Mouse (Mus musculus): ENCODE data around the gene Runx2. TPM values are rescaled to one million over a fixed set of nuclear protein-coding genes. Genes with fewer than 3 reads are reported as not detected.

The Runx2 gene
- polyA plus RNA-seq, 1 experiment from 2014 or later: 4.0 TPM

DNA sequence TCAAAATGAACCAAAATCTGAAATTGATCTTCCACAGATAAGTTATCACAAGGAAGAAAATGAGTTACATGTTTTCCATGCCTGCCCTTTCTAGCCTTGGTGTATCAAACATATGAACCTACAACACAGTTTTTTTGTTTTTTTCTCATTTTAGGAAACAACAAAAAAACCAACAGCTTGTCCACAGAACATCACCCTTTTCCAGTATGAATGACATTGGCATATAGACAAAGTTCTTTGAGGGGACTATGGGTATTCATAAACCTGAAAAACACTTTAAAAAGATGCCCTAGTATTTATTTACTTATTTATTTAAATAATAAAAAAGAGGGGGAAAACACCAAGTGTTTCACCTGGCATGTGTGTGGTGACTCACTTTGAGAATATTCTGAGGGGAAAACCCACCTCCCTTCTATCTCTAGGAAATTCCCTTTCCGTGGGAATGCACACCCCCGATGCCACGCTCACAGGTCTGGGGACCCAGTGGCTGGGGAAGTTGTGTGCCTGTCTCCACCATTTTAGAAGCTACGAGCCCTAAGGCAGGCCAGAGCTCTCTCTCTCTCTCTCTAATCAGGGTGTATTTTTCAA, 249.9 kb downstream of the Runx2 start:
- no peak for ATAC-seq (replicated peaks; ENCODE audit: low FRiP score, low read depth)
- Histone ChIP-seq H3K36me3 (ENCODE audit: insufficient read depth, low read length) (no peaks in the 10 kb centered on the region), H3K4me3 (replicated peaks; ENCODE audit: low read depth, low read length) (no peak overlapping the region), H3K9me3 (replicated peaks; ENCODE audit: low read length) (no peaks in the 10 kb centered on the region), H3K4me1 (replicated peaks; ENCODE audit: insufficient read depth, low read length) (no peaks in the 10 kb centered on the region), H3K27me3 (ENCODE audit: insufficient read depth, low read length) (no peaks in the 10 kb centered on the region), H3K9ac (ENCODE audit: low read depth, low read length) (no peak overlapping the region), H3K4me2 (ENCODE audit: low read length) (no peak overlapping the region), H3K27ac (no peak overlapping the region)
- no peak for TF ChIP-seq CTCF (IDR thresholded peaks at IDR 0.05; ENCODE audit: low read depth)
- DNase-seq (ENCODE audit: low spot score): no peak
- 65% methylated on average over 4 of the region's 4 CpGs for WGBS

DNA sequence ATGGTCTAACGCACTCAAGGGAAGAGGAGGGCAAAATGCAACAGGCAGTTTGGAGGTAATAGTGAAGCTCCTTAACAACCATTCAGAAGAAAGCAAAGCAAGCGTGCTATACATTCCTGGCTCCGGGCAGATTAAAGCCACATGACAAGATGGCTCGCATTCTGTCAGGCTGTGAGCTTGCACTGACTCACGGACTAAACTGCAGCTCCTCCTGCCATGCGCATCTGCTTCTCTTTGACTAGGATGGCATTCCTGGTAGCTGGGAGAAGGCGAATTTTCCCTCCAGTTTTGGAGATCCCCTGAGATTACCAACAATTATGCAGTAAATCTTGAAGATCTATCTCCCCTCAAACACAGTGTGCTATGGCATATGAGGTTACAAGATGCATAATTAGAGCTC, 254.6 kb downstream of the Runx2 start:
- DNase-seq (ENCODE audit: low spot score): no peak
- no peaks in the 10 kb centered on the region for H3K27me3 ChIP-seq (ENCODE audit: insufficient read depth, low read length)

DNA sequence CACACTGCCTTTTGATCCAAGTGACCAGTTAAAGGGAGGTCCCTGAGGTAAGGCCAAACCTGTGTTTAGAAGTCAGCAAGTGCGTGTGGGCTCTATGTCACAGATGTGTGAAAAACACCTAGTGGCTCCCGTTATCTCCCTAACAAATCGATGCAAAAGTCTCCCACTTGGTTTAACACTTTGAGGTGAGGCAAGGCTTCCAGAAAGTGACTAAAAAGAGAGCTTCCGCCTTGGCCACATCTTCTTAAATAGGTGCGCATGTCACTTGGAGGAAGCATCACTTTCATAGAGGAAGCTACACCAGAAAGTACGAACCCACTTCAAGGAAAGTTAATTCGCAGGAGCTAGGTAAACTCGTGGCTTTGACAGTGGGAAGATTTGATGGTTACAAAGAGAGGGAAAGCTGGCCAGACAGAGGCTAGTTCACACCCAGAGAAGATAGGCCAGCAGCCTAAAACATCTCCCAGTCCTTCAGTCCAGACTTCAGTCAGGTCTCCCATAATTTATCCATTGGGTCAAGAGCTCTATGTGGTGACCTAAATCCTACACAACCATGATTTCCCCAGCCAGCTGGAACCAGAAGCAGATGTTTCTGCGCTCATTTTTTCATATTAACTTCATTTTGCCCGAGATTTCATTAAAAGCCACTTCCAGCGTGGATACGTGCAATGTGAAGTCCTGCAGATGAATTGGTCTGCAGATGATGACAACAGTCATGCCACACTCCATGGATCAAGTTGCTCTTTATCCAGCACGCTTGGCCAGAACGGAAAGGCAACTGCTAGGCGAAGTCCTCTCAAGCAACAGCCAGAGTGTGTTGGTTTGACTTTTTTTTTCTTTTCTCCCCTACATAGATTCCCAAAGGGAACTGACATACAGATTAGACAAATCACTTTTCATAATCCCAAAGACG, 257.1 kb downstream of the Runx2 start:
- no peak for ATAC-seq (replicated peaks; ENCODE audit: low FRiP score, low read depth)
- Histone ChIP-seq H3K4me1 (replicated peaks; ENCODE audit: insufficient read depth, low read length) (no peaks in the 10 kb centered on the region), H3K27ac (no peak overlapping the region), H3K9me3 (replicated peaks; ENCODE audit: low read length) (no peaks in the 10 kb centered on the region), H3K4me2 (ENCODE audit: low read length) (no peak overlapping the region), H3K4me3 (replicated peaks; ENCODE audit: low read depth, low read length) (no peak overlapping the region), H3K27me3 (ENCODE audit: insufficient read depth, low read length) (no peaks in the 10 kb centered on the region), H3K36me3 (ENCODE audit: insufficient read depth, low read length) (no peaks in the 10 kb centered on the region), H3K9ac (ENCODE audit: low read depth, low read length) (no peak overlapping the region)
- TF ChIP-seq CTCF (IDR thresholded peaks at IDR 0.05; ENCODE audit: low read depth): no peak
- 80% methylated on average over 16 of the region's 16 CpGs for WGBS
- DNase-seq (ENCODE audit: low spot score): no peak

More for the DNA sequence above, 254.6 kb downstream of the Runx2 start:
- H3K9ac ChIP-seq (ENCODE audit: low read depth, low read length): no peak overlapping the region
- no peaks in the 10 kb centered on the region for H3K36me3 ChIP-seq (ENCODE audit: insufficient read depth, low read length)
- H3K27ac ChIP-seq: no peak overlapping the region
- H3K4me2 ChIP-seq (ENCODE audit: low read length): no peak overlapping the region
- no peaks in the 10 kb centered on the region for H3K4me1 ChIP-seq (replicated peaks; ENCODE audit: insufficient read depth, low read length)
- no peak for ATAC-seq (replicated peaks; ENCODE audit: low FRiP score, low read depth)
- whole genome bisulfite sequencing: 50% methylated on average over 7 of the region's 7 CpGs
- TF ChIP-seq CTCF (IDR thresholded peaks at IDR 0.05; ENCODE audit: low read depth): no peak
- no peak overlapping the region for H3K4me3 ChIP-seq (replicated peaks; ENCODE audit: low read depth, low read length)
- H3K9me3 ChIP-seq (replicated peaks; ENCODE audit: low read length): no peaks in the 10 kb centered on the region

DNA sequence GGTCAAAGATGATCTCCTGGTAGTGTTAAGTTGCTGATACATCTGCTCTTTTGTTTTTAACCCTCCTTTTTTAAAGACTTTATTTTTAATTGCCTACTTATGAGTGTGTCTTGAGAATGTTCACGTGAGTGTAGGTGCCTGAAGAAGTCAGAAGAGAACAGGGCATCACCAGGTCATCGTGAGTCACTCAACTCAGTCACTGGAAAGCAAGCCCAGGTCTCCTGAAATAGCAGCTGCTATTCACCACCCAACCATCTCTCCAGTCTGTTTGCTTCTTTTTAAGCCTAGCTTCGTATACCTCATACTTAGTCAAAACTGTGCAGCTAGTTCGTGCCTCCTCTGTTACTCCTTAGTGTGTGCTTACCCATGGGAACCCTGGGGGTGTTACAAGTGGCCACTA, 259.7 kb downstream of the Runx2 start:
- 83% methylated on average over 4 of the region's 4 CpGs for WGBS
- no peaks in the 10 kb centered on the region for H3K4me1 ChIP-seq (replicated peaks; ENCODE audit: insufficient read depth, low read length)
- no peak overlapping the region for H3K4me2 ChIP-seq (ENCODE audit: low read length)
- no peak overlapping the region for H3K9ac ChIP-seq (ENCODE audit: low read depth, low read length)
- no peak for TF ChIP-seq CTCF (IDR thresholded peaks at IDR 0.05; ENCODE audit: low read depth)
- no peaks in the 10 kb centered on the region for H3K36me3 ChIP-seq (ENCODE audit: insufficient read depth, low read length)
- H3K9me3 ChIP-seq (replicated peaks; ENCODE audit: low read length): no peaks in the 10 kb centered on the region
- no peak for DNase-seq (ENCODE audit: low spot score)
- H3K27me3 ChIP-seq (ENCODE audit: insufficient read depth, low read length): no peaks in the 10 kb centered on the region
- H3K27ac ChIP-seq: no peak overlapping the region
- ATAC-seq (replicated peaks; ENCODE audit: low FRiP score, low read depth): no peak
- H3K4me3 ChIP-seq (replicated peaks; ENCODE audit: low read depth, low read length): no peak overlapping the region

DNA sequence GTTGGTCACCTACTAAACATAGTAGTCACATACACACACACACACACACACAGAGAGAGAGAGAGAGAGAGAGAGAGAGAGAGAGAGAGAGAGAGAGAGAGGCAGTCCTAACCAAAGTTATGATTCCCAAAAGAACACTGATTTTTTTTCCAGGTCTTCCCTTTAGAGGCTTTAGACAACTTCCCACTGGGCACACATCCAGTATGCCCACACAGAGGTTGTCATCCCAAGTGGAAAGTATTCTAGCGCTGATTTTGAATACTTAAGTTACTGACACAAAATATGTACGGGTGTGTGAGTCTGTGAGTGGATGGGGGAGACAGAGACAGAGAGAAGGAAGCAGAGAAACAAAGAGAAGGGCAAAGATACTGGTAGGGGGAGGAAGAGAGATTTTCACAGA, 265.0 kb downstream of the Runx2 start:
- 76% methylated on average over 2 of the region's 2 CpGs for WGBS
- no peak overlapping the region for H3K9ac ChIP-seq (ENCODE audit: low read depth, low read length)
- no peak for DNase-seq (ENCODE audit: low spot score)
- ATAC-seq (replicated peaks; ENCODE audit: low FRiP score, low read depth): no peak
- no peak overlapping the region for H3K4me2 ChIP-seq (ENCODE audit: low read length)
- no peaks in the 10 kb centered on the region for H3K27me3 ChIP-seq (ENCODE audit: insufficient read depth, low read length)
- TF ChIP-seq CTCF (IDR thresholded peaks at IDR 0.05; ENCODE audit: low read depth): no peak
- no peak overlapping the region for H3K4me3 ChIP-seq (replicated peaks; ENCODE audit: low read depth, low read length)
- H3K9me3 ChIP-seq (replicated peaks; ENCODE audit: low read length): no peaks in the 10 kb centered on the region
- H3K27ac ChIP-seq: no peak overlapping the region
- H3K36me3 ChIP-seq (ENCODE audit: insufficient read depth, low read length): no peaks in the 10 kb centered on the region
- no peaks in the 10 kb centered on the region for H3K4me1 ChIP-seq (replicated peaks; ENCODE audit: insufficient read depth, low read length)

DNA sequence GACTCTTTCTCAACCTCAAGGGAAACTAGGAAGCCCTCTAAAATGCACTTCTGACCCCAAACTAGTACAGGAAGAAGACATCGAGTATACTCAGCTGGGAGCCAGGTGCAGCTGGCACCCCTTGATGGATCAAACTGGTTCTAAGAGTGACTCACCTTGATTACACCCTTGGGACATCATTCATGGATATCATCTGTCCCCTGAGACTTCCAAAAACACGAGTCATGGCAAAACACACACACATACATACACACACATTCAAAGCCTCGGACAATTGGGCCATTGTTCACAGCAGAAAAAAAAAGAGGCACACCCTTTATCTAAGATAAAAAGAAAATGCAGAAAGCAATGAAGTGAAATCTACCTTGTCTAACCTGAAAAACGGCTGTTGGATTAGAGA, 266.7 kb downstream of the Runx2 start:
- no peaks in the 10 kb centered on the region for H3K9me3 ChIP-seq (replicated peaks; ENCODE audit: low read length)
- no peak overlapping the region for H3K4me2 ChIP-seq (ENCODE audit: low read length)
- H3K27ac ChIP-seq: no peak overlapping the region
- TF ChIP-seq CTCF (IDR thresholded peaks at IDR 0.05; ENCODE audit: low read depth): no peak
- DNase-seq (ENCODE audit: low spot score) (no peak), ATAC-seq (replicated peaks; ENCODE audit: low FRiP score, low read depth) (no peak)
- H3K4me3 ChIP-seq (replicated peaks; ENCODE audit: low read depth, low read length): no peak overlapping the region
- 69% methylated on average over 4 of the region's 4 CpGs for WGBS
- H3K9ac ChIP-seq (ENCODE audit: low read depth, low read length): no peak overlapping the region
- no peaks in the 10 kb centered on the region for H3K4me1 ChIP-seq (replicated peaks; ENCODE audit: insufficient read depth, low read length)
- H3K36me3 ChIP-seq (ENCODE audit: insufficient read depth, low read length): no peaks in the 10 kb centered on the region
- H3K27me3 ChIP-seq (ENCODE audit: insufficient read depth, low read length): no peaks in the 10 kb centered on the region

All from kidney, postnatal 0 days (tissue).